Mouse (Mus musculus) CH12.LX (cell line): ENCODE measurements around the gene Slc44a3.

Experiments used
- CTCF ChIP-seq, 2 experiments: IDR thresholded peaks in 1 of 2; conservative IDR thresholded peaks in 1 of 2; 2 replicates each; pipeline ENCODE4 v1.5.1; 2011 to 2012; ENCODE audit warnings: low read depth in 2 of 2, low read length in 2 of 2, improper control_type of control experiment in 1 of 2, inconsistent platforms in 1 of 2, mild to moderate bottlenecking in 1 of 2, moderate library complexity in 1 of 2
- EP300 ChIP-seq: IDR thresholded peaks from 2 replicates; pipeline ENCODE4 v1.6.1; 2011; ENCODE audit warnings: low read length, improper control_type of control experiment
- GABPA ChIP-seq: IDR thresholded peaks from 2 replicates; pipeline ENCODE4 v1.6.1; 2012; ENCODE audit warnings: low read depth, low read length, improper control_type of control experiment, inconsistent platforms; ENCODE audit not compliant: insufficient replicate concordance
- MAFK ChIP-seq: IDR thresholded peaks from 2 replicates; pipeline ENCODE4 v1.6.1; 2011; ENCODE audit warnings: low read length, improper control_type of control experiment; ENCODE audit not compliant: insufficient replicate concordance
- MAX ChIP-seq: IDR thresholded peaks from 2 replicates; pipeline ENCODE4 v1.6.1; 2011; ENCODE audit warnings: low read length, improper control_type of control experiment
- POLR2A ChIP-seq: IDR thresholded peaks from 2 replicates; pipeline ENCODE4 v1.6.1; 2011; ENCODE audit warnings: low read depth, mild to moderate bottlenecking, improper control_type of control experiment, low read length
- POLR2AphosphoS2 ChIP-seq: IDR thresholded peaks from 2 replicates; pipeline ENCODE4 v1.6.1; 2011; ENCODE audit warnings: low read depth, low read length, improper control_type of control experiment
- SIN3A ChIP-seq: IDR thresholded peaks from 2 replicates; pipeline ENCODE4 v1.6.1; 2012; ENCODE audit warnings: low read length, improper control_type of control experiment, inconsistent platforms
- UBTF ChIP-seq: IDR thresholded peaks from 2 replicates; pipeline ENCODE4 v1.6.1; 2012; ENCODE audit warnings: low read depth, mild to moderate bottlenecking, inconsistent platforms, low read length, improper control_type of control experiment, moderate library complexity

DNA sequence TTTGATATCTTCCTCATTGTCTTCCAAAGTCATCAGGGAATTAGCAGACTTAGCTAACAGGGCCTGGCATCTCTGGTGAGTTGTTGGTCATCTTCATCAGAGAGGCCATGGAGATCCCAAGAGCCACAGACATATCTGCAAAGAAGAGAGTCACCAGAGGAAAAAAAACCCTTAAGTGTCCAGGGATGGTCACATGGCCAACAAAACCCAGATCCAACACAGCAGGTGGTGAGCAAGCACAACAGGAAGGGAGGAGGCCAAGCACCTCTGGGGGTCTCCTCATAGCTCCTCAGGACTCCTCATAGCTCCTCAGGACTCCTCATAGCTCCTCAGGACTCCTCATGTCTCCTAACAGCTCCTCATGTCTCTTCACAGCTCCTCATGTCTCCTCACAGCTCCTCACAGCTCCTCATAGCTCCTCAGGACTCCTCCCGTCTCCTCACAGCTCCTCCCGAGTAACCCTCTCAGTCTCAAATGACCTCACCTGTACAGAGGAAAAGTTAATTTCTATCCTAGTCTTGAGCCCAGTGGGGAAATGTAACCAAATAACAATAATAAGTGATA, 35.2 kb upstream of the Slc44a3 start:
- no peak for TF ChIP-seq EP300
- TF ChIP-seq POLR2A = no peak
- no peak for TF ChIP-seq CTCF (conservative IDR thresholded peaks at IDR 0.05 in 1 of 2, IDR thresholded peaks at IDR 0.05 in 1 of 2; ENCODE audit: low read depth in 2 of 2, low read length in 2 of 2)
- TF ChIP-seq MAX = no peak
- no peak for TF ChIP-seq SIN3A
- no peak for TF ChIP-seq GABPA
- TF ChIP-seq UBTF = no peak
- no peak for TF ChIP-seq MAFK
- no peak for TF ChIP-seq POLR2AphosphoS2
